Mouse (Mus musculus) heart, adult 2 months (tissue): ENCODE data around the gene Rtn4r. TPM values are rescaled to one million over a fixed set of nuclear protein-coding genes. Genes with fewer than 3 reads are reported as not detected.

ENCODE experiments used
- DNase-seq, 2 experiments: peaks; one replicate each; pipeline ENCODE4 v3.0.0; 2021
- H3K27ac ChIP-seq: fragments of 200-600 bp; 2 replicates; pipeline ENCODE4 v1.8.1; 2022
- H3K27me3 ChIP-seq: fragments of 200-500 bp; 2 replicates; pipeline ENCODE4 v1.6.1; 2012; ENCODE audit warnings: mild to moderate bottlenecking, low read length, inconsistent platforms, mixed read lengths; ENCODE audit not compliant: control insufficient read depth, insufficient read depth
- H3K36me3 ChIP-seq: fragments of 200-500 bp; 2 replicates; pipeline ENCODE4 v1.6.1; 2012; ENCODE audit warnings: low read length, inconsistent platforms; ENCODE audit not compliant: control insufficient read depth, insufficient read depth
- H3K4me1 ChIP-seq: fragments of 200-500 bp; 2 replicates; pipeline ENCODE4 v1.6.1; 2011; ENCODE audit warnings: low read length; ENCODE audit not compliant: control insufficient read depth, insufficient read depth
- H3K4me3 ChIP-seq: fragments of 200-600 bp; 2 replicates; pipeline ENCODE4 v1.8.1; 2022
- H3K79me2 ChIP-seq: fragments of 200-500 bp; replicated peaks from 2 replicates; pipeline ENCODE4 v1.6.1; 2012; ENCODE audit warnings: mild to moderate bottlenecking, inconsistent platforms, low read length, moderate library complexity, mixed read lengths; ENCODE audit not compliant: control insufficient read depth, insufficient read depth
- H3K9ac ChIP-seq: fragments of 200-500 bp; 2 replicates; pipeline ENCODE4 v1.6.1; 2012; ENCODE audit warnings: low read depth, mild to moderate bottlenecking, control low read depth, inconsistent platforms, low read length, mixed read lengths
- CTCF ChIP-seq: fragments of 200-600 bp; IDR thresholded peaks from 2 replicates; pipeline ENCODE4 v1.8.1; 2022; ENCODE audit warnings: antibody characterized with exemption, mild to moderate bottlenecking, moderate library complexity
- EP300 ChIP-seq: fragments of 200-500 bp; IDR thresholded peaks from 2 replicates; pipeline ENCODE4 v1.6.1; 2011; ENCODE audit warnings: low read depth, low read length, control low read depth; ENCODE audit not compliant: insufficient read depth
- POLR2A ChIP-seq: fragments of 200-500 bp; IDR thresholded peaks from 2 replicates; pipeline ENCODE4 v1.6.1; 2011; ENCODE audit warnings: mild to moderate bottlenecking, low read depth, low read length, control low read depth; ENCODE audit not compliant: insufficient read depth
- WGBS: fragments of 180-500 bp; shearing (Covaris S2); methylation state at CpG from one replicate; pipeline ENCODE4 v1.1.7; 2018; 5-methylcytosine and 5-hydroxymethylcytosine counted together
- intact Hi-C: fragments of 180-260 bp; cut with DNase I; formaldehyde crosslinking; loops from one replicate; pipeline ENCODE4 v1.15.1; 2025
- polyA plus RNA-seq: library from polyadenylated mRNA; depleted of rRNA; stranded (reverse); fragments of >200 nt; gene quantifications from 2 replicates; pipeline ENCODE4 v1.2.3, GENCODE M21; 2012
- total RNA-seq, 2 experiments: library from RNA; stranded (reverse); gene quantifications; 2 replicates each; pipeline ENCODE4 v1.2.3; 2021

Gene Rtn4r
- total and polyA plus RNA-seq, 3 experiments, result 2.3 to 31.9 (median 9.8) TPM

- Histone ChIP-seq H3K27me3 (no peaks in the 10 kb centered on the region), H3K9ac (no peak overlapping the region), H3K4me1 (no peaks in the 10 kb centered on the region), H3K4me3 (no peak overlapping the region), H3K36me3 (no peaks in the 10 kb centered on the region), H3K79me2 (no peaks in the 10 kb centered on the region), H3K27ac (no peak overlapping the region)
- WGBS, result 34% methylated on average over 14 of the region's 14 CpGs
- DNase-seq, result peak in 1 of 2 experiments; percentile 31
- no peak for TF ChIP-seq POLR2A
- no peak for TF ChIP-seq CTCF
- no peak for TF ChIP-seq EP300
- intact Hi-C loops, result no loop called here
Measured at GRCm38 (mm10) chr16:18154521-18155171, 27.2 kb downstream of the Rtn4r start.

- H3K27ac ChIP-seq, result no peak overlapping the region
- 96% methylated on average over 12 of the region's 12 CpGs for WGBS
- TF ChIP-seq EP300 (no peak), POLR2A (no peak), CTCF (no peak)
- H3K79me2 ChIP-seq, result no peaks in the 10 kb centered on the region
- no peak overlapping the region for H3K4me3 ChIP-seq
- H3K36me3 ChIP-seq, result no peaks in the 10 kb centered on the region
- H3K9ac ChIP-seq, result no peak overlapping the region
- intact Hi-C loops, result no loop called here
- H3K27me3 ChIP-seq, result no peaks in the 10 kb centered on the region
- no peaks in the 10 kb centered on the region for H3K4me1 ChIP-seq
- no peak for DNase-seq
Measured at GRCm38 (mm10) chr16:18156579-18157350, 29.3 kb downstream of the Rtn4r start.

GRCm38 (mm10) chr16:18159255-18159654, 31.8 kb downstream of the Rtn4r start:
- Histone ChIP-seq H3K4me1 (no peaks in the 10 kb centered on the region), H3K27me3 (no peaks in the 10 kb centered on the region), H3K9ac (no peak overlapping the region), H3K79me2 (no peaks in the 10 kb centered on the region), H3K36me3 (no peaks in the 10 kb centered on the region), H3K27ac (no peak overlapping the region), H3K4me3 (no peak overlapping the region)
- DNase-seq, result no peak
- TF ChIP-seq EP300 (no peak), POLR2A (no peak), CTCF (no peak)
- 39% methylated on average over 6 of the region's 6 CpGs for whole genome bisulfite sequencing
- intact Hi-C loops, result no loop called here

- Histone ChIP-seq H3K27ac (no peak overlapping the region), H3K36me3 (no peaks in the 10 kb centered on the region), H3K27me3 (no peaks in the 10 kb centered on the region), H3K79me2 (no peaks in the 10 kb centered on the region), H3K9ac (no peak overlapping the region), H3K4me3 (no peak overlapping the region), H3K4me1 (no peaks in the 10 kb centered on the region)
- no peak for TF ChIP-seq CTCF
- TF ChIP-seq POLR2A, result no peak
- TF ChIP-seq EP300, result no peak
- intact Hi-C loops, result no loop called here
- 23% methylated on average over 1 of the region's 1 CpGs for WGBS
- peak; percentile 52 to 67 for DNase-seq
Measured at GRCm38 (mm10) chr16:18159778-18160177, 32.3 kb downstream of the Rtn4r start.

GRCm38 (mm10) chr16:18160514-18160913, 33.1 kb downstream of the Rtn4r start:
- no peak for TF ChIP-seq POLR2A
- TF ChIP-seq CTCF, result no peak
- no peak for TF ChIP-seq EP300
- DNase-seq, result no peak
- Histone ChIP-seq H3K4me3 (no peak overlapping the region), H3K36me3 (no peaks in the 10 kb centered on the region), H3K4me1 (no peaks in the 10 kb centered on the region), H3K79me2 (no peaks in the 10 kb centered on the region), H3K27ac (no peak overlapping the region), H3K27me3 (no peaks in the 10 kb centered on the region), H3K9ac (no peak overlapping the region)
- intact Hi-C loops, result no loop called here
- WGBS, result 70% methylated on average over 7 of the region's 7 CpGs

GRCm38 (mm10) chr16:18161190-18161589, 33.7 kb downstream of the Rtn4r start:
- WGBS, result 44% methylated on average over 1 of the region's 1 CpGs
- no peak for TF ChIP-seq POLR2A
- no peak overlapping the region for H3K9ac ChIP-seq
- no peaks in the 10 kb centered on the region for H3K27me3 ChIP-seq
- intact Hi-C loops, result no loop called here
- H3K4me3 ChIP-seq, result no peak overlapping the region
- no peaks in the 10 kb centered on the region for H3K4me1 ChIP-seq
- no peak for DNase-seq
- no peaks in the 10 kb centered on the region for H3K79me2 ChIP-seq
- no peak overlapping the region for H3K27ac ChIP-seq
- no peaks in the 10 kb centered on the region for H3K36me3 ChIP-seq
